Mouse (Mus musculus) cerebellum, adult 18-20 months (tissue): Measurements from ENCODE around the gene Adam15.
A peak's percentile ranks its signal among the peaks of the same experiment; 100 is the strongest.

Experiments
- DNase-seq, 2 experiments: peaks; one replicate each; pipeline ENCODE4 v3.0.0; 2021

Gene Adam15

DNA sequence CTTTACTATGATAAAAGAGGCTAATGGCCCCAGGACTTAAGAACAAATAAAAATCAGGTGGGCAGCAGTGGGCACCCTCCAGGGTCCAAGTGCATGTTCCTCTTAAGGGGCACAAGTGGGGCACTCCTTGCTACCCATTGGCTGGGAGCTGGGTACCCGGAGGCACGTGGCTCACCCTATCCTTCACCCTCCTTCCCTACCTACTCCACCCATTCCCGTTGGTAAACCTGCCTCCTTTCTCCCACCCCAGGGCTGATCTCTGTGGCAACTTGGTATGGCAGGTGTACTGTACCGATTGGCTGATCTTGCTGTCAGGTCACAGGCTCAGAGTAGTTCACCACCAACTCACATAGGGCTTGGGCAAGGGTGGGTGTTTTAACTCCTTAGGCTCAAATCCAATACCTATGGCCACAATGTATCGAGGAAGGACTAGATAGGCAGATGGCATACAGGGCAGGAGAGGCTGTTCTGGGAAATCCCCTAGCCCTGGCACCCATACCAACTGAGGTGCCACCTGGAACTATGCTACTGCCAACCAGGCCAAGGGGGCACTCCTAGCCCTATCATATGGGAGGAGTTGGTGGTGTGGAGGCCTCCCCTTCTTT, 34.0 kb upstream of the Adam15 start:
- no peak for DNase-seq

DNA sequence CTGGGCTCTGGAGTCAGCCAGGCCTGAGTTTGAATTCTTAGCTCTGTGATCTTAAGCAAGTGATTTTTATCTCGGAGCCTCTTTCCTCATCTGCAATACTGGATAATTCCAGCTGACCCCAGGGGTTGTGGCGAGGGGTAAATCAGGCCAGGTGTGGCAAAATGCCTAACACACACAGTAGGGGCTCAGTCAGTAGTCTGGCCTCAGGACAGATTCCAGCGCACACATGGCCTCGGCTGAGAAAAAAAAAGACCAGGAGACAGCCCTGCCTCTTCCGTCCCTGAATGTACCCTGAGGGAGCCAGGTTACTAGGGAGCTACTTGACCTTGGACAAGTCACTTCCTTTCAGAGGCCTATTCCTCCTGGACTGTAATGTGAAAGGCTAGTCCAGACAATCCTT, 33.2 kb upstream of the Adam15 start:
- DNase-seq, result no peak

DNA sequence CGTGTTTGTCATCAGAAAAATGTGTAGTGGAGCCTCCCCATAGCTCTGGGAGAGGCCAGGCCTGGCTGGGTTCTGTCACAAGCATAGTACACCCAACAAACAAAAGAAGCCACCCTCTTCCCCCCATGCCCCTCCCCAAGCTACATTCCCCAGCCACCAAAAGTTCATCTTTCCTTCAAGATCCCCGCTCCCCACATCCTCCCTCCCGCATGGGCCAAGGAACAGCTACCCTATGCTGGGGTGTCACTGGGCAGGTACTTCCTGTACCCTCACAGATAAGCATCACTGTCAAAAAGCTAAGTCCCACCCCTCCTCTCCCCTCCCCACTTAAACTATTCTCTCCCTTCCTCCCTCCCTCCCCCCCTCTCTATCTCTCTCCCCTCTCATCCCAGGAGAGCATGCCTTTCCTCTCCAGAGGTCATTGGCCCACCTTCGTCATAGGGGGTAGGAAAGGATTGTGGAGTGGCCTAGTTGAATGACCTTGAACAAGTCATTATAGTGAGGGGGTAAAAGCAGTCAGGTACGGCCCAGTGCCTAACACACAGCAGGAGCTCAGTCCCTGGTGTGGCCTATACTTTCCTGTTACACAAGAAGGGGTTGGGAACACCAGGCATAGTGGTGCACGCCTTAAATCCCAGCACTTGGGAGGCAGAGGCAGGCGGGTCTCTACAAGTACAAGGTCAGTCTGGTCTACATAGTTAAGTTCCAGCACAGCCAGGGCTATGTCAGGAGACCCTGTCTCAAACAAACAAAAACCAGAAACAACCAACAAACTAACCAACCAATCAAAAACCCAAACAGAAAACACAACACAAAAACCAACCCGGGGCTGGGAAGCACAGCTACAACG, 32.5 kb upstream of the Adam15 start:
- DNase-seq, result no peak

DNA sequence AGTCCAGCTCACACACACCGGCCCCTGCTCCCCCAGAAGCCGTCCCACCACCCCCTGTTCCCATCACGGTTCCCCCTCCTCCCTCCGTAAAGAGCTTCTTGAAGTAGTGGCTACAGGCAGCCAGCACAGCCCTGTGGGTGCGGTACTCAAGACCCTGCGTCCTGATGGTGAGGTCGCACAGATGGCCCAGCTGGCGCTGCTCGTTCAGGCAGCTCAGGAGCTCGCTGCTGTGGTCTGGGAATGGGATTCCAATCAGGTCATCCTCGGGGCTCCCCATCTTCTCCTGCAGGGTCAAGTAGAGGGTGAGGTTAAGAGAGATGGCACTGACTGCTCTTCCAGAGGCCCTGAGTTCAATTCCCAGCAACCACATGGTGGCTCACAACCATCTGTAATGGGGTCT, 31.4 kb upstream of the Adam15 start:
- DNase-seq, result no peak

DNA sequence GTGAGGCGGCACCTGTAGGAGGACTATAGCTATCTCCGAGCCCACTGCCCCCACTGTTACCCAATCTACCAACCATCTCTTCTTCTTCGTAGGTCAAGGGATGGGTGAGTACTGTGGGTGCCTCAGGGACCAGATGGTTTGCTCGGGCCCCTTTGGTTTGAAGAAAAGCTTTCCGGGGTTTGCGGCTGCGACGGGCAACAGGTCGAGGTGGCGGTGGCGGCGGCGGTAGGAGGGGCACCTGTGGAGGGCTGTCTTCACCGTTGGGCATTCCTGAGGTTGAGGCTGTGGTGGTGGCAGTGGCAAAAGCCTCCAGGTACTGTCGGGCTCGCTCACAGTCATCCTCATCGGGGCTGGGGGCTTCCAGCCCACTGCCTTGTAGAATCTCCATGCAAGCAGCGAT, 30.9 kb upstream of the Adam15 start:
- no peak for DNase-seq

DNA sequence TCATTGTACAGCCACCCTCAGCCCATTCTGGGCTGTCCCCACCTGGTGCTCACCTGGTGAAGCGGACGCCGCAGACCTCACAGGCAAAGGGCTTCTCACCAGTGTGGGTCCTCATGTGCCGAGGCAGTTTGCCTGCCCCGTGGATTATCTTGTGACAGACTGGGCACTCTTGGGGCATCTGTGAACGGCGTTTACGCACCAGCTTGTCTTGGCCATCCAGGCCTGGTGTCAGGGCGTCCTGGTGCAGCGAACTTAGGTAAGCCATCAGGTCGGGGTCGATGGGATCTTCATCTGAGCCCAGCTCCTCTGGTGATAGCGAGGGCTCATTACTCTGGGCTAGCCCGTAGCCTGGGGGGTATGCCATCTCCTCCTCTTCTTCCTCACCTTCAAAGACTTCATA, 30.5 kb upstream of the Adam15 start:
- no peak for DNase-seq

DNA sequence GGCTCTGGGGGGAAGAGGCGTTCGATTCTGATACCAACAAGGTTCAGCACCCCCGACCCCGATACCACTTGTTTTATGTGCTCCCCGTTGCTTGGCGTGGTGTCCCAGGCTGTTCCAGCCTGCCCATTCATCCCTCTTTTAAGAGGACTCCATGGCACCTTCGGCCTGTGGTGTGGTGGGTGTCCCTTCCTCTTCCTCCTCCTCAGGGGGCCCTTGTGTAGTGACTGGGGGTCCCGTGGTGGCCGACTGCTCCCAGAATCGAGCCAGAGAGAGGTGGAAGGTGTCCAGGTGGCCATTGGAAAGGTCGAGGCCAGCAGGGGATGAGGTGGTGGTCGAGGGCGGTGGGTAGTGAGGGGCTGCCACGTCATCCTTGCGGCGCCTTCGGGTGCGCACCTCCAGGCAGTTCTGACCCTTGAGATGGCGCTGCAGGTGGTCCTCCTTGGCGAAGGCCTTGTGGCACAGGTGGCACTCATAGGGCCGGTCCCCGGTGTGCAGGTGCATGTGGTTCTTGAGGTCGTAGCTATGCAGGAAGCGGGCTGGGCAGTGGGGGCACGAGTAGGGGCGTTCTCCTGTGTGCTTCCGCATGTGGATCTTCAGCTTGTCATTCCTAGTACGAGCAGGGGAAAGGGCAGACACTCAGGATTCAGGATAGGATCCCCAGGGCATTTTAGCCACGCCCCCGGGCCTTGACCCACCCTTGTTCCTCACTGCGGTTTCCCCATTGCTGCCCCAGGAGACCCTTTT, 29.8 kb upstream of the Adam15 start:
- no peak for DNase-seq

DNA sequence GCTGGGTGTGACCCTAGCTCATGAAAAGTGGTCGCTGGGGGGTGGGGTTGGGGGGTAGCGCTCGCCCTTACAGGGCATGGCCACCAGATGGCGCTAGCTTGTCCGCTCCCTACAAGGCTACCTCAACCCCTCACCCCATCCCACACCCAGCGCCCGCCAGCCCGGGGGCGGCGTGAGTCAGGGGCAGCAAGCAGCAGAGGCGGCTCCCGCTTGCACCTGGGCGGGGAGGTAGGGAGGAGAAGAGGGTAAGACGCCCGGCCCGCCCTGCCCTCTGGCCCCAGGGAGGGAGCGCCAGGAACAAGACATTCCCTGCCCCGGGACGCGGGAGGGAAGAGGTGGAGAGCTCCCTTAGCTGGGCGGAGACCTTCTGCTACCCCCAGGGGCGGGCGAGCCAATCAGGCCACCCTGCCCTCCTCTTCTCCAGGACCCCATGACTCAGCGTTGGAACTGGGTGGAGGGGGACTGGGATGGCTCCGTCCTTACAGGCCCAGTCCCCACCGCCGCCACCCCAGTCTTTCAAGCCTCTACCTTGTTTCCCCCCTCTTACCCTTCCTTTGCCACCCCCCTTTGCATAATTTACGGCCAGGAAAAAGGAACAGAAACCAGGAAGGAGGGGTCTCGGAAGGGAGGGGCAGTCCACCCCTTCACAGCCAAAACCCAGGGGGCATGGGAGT, 28.7 kb upstream of the Adam15 start:
- DNase-seq, result peak; percentile 58 to 72

DNA sequence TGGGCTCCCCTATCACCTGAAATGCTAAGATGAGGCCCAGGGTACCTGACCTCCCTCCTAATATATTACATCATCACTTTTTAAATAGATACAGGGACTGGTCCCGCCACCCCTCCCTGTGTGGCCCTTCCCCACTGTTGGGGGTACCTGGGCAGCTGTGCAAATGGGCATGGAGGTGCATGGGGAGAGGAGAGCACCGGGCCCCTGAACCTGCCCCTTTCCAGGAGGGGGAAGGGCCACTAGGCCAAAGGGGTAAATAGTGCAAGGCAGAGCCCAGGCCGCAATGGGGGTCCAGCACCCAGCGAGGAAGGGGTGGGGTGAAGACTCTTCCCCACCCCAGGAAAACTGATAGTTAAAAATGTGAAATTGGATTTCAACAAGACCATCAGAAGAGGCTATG, 28.0 kb upstream of the Adam15 start:
- DNase-seq, result no peak

DNA sequence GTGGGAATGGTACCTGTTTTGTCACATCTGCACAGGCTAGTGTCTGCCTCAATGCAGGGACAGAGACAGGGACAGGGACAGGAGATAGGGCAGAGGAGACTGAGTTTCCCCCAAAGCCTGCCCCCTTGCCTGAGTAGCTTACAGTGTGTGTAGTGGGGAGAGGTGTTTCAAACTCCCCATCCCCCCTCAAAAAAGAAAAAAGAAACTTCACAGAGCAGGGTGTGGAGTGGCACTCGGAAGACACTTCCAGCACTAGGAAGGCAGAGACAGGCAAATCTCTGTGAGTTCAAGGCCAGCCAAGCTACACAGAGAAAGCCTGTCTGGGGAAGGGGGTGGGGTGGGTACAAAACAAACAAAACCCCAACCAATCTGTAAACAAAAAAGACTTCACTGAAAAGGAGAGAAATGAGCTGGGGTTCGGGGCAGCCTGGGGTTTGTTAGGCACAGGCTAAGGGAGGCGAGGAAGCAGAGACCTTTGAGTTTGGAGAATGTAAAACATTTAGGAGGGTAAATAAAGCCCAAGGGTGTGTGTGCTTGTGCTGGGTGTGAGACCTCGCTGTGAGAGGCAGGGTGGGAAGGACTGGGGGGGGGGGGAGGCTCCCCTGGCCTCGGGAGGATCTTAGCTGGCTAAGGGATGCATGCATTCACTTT, 23.9 kb upstream of the Adam15 start:
- no peak for DNase-seq

DNA sequence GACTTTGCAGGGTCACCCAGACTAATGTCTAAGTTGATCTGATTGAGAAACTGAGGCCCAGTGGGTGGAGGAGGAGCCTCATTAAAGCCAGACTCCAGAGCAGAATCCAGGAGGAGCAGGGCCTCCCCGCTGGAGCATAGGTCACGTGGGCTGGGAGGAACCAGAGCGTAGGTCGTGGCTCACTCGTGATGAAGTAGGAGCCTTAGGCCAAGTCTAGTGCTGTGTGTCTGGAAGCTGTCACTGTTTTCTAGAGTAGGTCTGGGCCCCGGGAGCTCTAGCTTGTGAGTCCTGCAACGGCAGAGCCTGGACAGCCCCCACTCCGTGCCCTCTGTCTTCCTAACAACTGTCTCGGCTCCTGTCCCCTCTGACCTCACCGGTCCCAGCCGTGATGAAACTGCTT, 17.5 kb upstream of the Adam15 start:
- no peak for DNase-seq

DNA sequence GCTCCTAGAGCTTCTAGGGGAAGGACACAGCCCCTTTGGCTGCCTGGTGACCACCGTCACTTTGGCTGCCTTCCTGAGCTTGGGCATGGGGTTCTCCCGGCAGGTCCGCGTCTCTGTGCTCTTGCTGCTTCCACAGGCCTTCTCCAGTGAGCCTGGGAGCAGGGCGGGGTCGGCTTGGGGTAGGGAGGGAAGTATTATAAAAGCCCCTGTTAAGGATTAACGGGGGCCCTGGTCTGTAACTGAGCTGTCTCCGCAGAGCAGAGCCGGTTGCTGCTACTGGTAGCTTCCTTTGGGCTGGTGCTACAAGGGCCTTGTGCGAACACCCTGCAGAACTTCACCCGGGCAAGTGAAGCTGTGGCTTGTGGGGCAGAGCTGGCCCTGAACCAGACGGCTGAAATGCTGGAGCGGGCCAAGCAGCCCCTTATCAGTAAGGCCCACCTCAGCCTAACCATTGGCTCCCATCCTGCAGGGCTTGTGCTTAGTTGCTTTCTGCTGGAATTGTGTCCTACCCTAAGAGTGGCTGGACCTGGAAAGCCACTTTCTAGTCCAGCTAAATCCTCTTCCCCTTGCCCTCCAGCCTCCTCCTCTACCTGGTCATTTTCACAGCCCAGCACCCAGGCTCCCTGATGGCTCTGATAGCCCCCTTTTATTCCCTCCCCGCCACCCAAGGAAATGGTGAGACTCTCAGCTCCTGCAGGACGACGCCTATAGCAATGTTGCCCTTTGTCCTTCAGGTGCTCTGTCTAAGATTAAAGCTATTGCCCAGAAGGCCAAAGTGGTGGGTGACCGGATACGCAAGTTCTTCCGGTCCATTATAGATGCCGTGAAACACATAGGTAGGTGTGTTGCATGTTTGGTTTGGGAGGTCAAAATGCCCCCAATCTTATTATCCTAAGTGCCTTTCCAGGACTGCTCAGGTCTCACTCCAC, 16.0 kb upstream of the Adam15 start:
- DNase-seq, result no peak

DNA sequence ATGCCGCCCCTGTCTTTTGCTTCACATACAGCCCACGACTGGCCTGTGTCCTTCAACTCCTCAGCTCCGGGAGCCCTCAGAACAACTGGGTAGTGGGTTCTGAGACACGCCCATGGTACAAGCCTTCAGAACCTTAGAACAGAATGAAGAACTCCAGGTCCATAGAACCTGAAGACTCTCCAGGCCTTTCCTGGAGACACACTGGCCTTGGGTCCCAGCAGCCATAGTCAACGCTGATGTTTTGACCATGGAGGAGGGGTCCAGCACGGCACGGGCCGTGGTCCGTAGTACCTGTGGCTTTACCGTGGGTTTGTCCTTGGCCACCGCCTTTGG, 15.3 kb upstream of the Adam15 start, which contains the start of gene Dcst1:
Gene Dcst1 (minus strand): TSS at position 101 of the 333 bp plus-strand sequence.
- DNase-seq, result no peak

DNA sequence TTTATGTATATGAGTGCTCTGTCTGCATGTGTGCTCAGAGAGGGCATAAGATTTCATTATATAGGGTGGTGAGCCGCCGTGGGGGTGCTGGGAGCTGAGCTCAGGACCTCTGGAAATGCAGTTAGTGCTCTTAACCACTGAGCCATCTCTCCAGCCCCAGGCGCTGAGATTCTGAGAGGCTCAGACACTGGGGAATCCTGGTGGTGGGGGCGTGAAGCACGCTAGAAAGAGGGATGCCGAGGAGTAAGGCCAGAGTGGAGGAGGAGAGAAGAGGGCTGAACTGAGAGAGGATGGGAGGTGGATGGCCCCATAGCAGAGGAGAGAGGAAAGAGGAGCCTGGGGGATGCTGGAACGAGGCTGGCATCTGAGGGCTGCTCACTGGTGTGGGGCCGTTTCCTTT, 14.8 kb upstream of the Adam15 start:
- no peak for DNase-seq

DNA sequence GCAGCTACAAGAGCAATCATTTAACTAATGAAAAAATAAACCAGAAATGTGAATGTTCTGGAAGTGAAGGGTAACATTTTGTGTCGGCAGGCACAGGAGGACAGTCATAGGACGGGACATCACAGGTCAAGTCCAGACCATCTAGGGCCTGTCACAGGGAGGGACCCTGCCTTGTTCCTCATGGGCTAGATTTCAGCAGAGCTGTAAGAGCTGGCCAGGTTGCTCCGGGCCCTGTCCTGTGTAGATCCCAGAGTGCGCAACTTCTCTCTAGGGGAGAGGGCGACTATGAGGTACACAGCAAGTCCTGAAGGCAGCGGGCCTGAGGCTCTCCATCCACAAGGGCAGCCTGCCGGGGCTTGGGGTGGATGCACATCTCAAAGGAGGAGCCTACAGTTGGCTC, 11.9 kb upstream of the Adam15 start, which contains the start of gene Dcst2:
Gene Dcst2 (plus strand): TSS at position 301 of the 400 bp plus-strand sequence.
- no peak for DNase-seq

DNA sequence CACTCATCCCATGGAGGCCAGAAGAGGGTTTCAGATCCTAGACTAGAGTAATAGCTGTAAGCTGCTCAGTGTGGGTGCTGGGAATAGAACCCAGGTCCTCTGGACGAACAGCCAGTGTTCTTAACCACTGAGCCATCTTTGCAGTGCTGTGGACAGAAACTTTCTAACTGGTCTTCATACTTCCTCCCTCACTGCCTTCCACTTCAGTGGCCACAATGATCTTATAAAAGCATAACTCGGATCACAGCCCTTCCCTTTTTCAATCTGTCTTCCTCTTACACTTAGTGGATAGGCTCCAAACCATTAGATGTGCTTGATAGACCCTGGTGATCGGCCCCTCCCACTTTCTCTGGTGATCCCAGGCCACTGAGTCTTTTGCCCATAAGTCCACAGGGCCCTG, 10.4 kb upstream of the Adam15 start:
- no peak for DNase-seq

DNA sequence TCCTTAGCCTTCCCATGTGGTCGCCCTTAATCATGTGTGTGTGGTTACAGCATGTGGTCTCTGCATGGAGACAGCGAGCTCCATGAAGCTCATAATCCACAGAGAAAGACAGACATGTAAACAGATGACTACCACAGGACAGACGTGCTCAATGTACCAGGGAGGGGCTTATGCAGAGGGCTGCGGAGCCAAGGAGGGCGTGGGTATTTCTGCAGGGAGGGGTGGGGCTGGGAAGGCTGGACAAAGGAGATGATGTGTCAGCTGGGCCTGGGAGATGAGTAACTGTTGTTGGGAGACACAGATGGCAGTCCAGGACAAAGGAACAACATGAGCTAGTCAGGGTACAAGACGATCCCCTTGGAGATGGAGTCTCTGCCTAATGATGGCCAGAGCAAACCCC, 9.8 kb upstream of the Adam15 start:
- no peak for DNase-seq

DNA sequence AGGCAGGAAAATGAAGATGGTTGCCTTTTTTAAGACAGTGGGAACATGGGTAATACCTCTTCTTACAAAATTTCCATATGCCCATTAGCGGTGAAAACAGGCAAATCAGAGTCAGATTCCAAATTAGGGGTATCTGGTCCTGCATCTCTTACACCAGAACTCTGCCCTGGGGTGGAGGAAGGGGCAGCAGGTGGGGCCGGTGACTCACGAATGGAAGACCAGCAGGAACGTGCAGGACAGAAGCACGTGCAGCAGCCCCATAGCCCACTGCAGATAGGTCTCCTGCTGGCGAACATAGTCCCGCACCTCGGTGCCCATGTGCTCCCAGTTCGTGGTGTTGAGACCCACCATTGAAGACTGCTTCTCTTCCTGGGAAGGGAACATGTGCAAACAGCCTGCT, 6.2 kb upstream of the Adam15 start:
- DNase-seq, result no peak

DNA sequence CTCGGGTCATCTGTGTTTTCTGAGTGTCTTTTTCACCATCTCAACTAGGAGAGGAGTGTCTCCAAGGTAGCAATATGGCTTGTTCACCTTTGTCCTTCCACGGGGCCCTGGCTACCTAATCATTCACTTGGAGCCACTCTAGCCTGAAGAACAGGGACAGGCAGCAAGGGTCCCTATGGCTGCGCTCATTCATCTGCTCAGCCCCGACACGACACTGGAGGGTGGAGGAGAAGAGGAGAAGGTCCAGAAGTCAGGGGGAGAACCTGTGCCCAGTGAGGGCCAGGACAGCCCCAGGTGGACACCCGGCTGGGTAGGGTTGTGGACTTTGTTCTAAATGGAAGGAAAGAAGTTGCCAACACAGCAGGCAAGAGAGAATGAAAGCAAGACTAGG, 5.7 kb upstream of the Adam15 start:
- no peak for DNase-seq

DNA sequence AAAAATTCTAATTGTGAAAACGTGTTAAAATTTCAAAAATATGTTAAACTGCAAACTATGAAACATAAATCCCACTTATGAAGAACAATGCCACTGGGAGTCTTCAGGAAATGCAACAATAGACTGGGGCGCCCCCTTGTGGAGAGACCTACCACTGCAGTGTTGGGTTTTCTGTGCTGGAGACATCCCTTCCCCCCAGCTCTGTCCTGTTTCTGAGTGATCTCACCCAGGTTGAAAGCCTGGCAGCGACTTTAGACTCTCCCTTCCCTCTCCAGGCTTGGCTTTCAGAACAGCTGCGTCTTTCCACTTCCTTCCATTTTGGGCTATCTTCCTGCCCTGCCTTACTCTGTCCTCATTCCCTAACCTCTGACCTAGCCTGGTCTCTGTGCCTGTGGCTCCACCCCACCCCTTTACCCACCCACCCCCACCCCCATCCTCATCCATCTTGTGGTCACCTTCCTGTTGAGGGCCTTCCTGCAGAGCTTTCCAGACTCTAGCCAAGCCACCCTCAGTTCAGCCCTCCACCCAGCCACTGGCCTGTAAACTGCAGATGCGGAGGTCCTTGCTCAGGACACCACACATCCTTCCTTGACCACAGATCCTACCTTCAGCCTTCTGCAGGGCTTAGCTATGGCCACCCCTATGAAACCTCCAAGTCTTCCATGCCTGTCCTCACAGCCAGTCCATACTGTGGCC, 5.2 kb upstream of the Adam15 start:
- peak; percentile 83 to 91 for DNase-seq

DNA sequence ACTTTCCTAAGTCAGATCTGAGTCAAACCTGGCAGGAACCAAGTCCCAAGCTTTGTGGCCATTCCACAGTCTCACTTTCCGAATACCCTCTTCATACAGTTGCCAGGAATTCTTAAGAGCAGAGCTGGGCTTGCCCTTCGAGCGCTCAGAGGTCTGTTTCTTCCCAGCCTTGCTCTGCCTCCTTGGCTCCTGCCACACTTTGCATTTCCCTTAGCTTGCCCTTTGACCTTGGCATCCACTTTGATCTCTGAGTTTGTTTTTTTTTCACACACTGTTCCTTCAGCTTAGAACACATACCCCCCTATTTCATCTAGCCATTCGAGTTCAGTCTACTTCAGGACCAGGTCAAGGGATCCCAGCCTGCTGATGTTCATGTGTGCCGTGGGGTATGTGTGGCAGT, 1.5 kb upstream of the Adam15 start:
- DNase-seq, result no peak
